In the genomic region with DNA sequence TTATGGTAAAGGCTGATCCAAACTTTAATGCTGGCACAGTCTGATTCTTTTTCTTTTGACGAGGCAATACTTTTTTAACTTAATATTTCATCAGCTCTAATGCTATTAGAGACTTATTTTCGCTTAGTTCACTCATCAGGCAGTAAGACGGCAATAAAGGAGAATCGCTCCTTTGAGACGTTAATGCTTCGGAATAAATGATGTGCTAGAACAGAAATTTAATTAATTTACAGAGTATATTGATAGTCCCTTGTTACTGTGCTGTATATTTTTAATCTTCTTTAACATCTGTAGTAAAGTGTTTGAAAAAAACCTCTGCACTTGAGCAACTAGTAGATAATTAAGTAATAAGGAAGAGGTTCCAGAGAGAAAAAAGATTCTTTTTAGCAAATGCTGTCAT, we compare ENCODE assay signal across 18 mouse cellular contexts.
DNase-seq lines count a peak whose midpoint lies in the region; ATAC-seq and TF ChIP-seq lines count a peak whose summit lies in the region.
"Had no signal": no experiment of that assay in that cellular context is flagged by ENCODE, and none has a peak within 500 bp of the region (broad histone marks: within the 10 kb centered on the region; RNA-seq: fewer than 3 reads in every experiment).

No protein-coding gene starts in this region.

- ATAC-seq in midbrain, postnatal 0 days (ENCODE audit: low FRiP score) = no peak
- 0 out of 2 replicates have a peak, but pooled peaks have one; percentile 50 for ATAC-seq in neural tube, embryonic 15.5 days (ENCODE audit: low FRiP score)
- ATAC-seq: forebrain, embryonic 13.5 days; forebrain, embryonic 15.5 days; forebrain, postnatal 0 days had no signal

- H3K27me3 ChIP-seq in midbrain, postnatal 0 days (ENCODE audit: insufficient read depth, low read length) = no peaks in the 10 kb centered on the region
- H3K27me3 ChIP-seq in midbrain, embryonic 10.5 days (ENCODE audit: low read depth, poor library complexity, severe bottlenecking) = no peaks in the 10 kb centered on the region
- H3K27me3 ChIP-seq in neural tube, embryonic 15.5 days (replicated peaks) = no peaks in the 10 kb centered on the region
- H3K27me3 ChIP-seq: embryonic facial prominence, embryonic 12.5 days; forebrain, embryonic 13.5 days; forebrain, embryonic 15.5 days had no signal

- H3K27ac ChIP-seq in midbrain, postnatal 0 days (ENCODE audit: low read depth, low read length) = no peak overlapping the region
- H3K27ac ChIP-seq in midbrain, embryonic 10.5 days (replicated peaks) = no peak overlapping the region
- no peak overlapping the region for H3K27ac ChIP-seq in neural tube, embryonic 15.5 days (replicated peaks)
- H3K27ac ChIP-seq: embryonic facial prominence, embryonic 10.5 days; embryonic facial prominence, embryonic 12.5 days; forebrain, embryonic 13.5 days; forebrain, embryonic 15.5 days had no signal

- H3K9ac ChIP-seq in midbrain, postnatal 0 days (replicated peaks; ENCODE audit: low read length, poor library complexity, severe bottlenecking) = no peak overlapping the region
- H3K9ac ChIP-seq in neural tube, embryonic 15.5 days (replicated peaks) = no peak overlapping the region
- H3K9ac ChIP-seq: embryonic facial prominence, embryonic 12.5 days; forebrain, embryonic 13.5 days; forebrain, embryonic 15.5 days; forebrain, postnatal 0 days had no signal

- 68% methylated on average over 6 of the region's 6 CpGs for WGBS in midbrain, postnatal 0 days
- 93% methylated on average over 6 of the region's 6 CpGs for WGBS in midbrain, embryonic 10.5 days
- WGBS in neural tube, embryonic 15.5 days = 44% methylated on average over 6 of the region's 6 CpGs

- TF ChIP-seq POLR2A in brain, embryonic 14.5 days (IDR thresholded peaks at IDR 0.05; ENCODE audit: borderline replicate concordance, extremely low read depth, insufficient read depth, insufficient read length, poor library complexity, severe bottlenecking) = no peak

- no peaks in the 10 kb centered on the region for H3K4me1 ChIP-seq in midbrain, postnatal 0 days (ENCODE audit: insufficient read depth, low read length)
- H3K4me1 ChIP-seq in midbrain, embryonic 10.5 days = no peaks in the 10 kb centered on the region
- no peaks in the 10 kb centered on the region for H3K4me1 ChIP-seq in neural tube, embryonic 15.5 days
- H3K4me1 ChIP-seq: embryonic facial prominence, embryonic 10.5 days; embryonic facial prominence, embryonic 12.5 days had no signal

- no peak overlapping the region for H3K4me3 ChIP-seq in midbrain, postnatal 0 days (ENCODE audit: low read depth, low read length)
- no peak overlapping the region for H3K4me3 ChIP-seq in midbrain, embryonic 10.5 days
- no peak overlapping the region for H3K4me3 ChIP-seq in neural tube, embryonic 15.5 days (replicated peaks)
- H3K4me3 ChIP-seq: embryonic facial prominence, embryonic 10.5 days; embryonic facial prominence, embryonic 12.5 days; forebrain, embryonic 13.5 days; forebrain, embryonic 15.5 days had no signal

- H3K36me3 ChIP-seq in midbrain, postnatal 0 days (ENCODE audit: insufficient read depth, low read length) = no peaks in the 10 kb centered on the region
- no peaks in the 10 kb centered on the region for H3K36me3 ChIP-seq in midbrain, embryonic 10.5 days
- no peaks in the 10 kb centered on the region for H3K36me3 ChIP-seq in neural tube, embryonic 15.5 days
- H3K36me3 ChIP-seq: embryonic facial prominence, embryonic 10.5 days; embryonic facial prominence, embryonic 12.5 days; forebrain, embryonic 15.5 days had no signal

- no peaks in the 10 kb centered on the region for H3K9me3 ChIP-seq in midbrain, postnatal 0 days (ENCODE audit: low read length)
- H3K9me3 ChIP-seq in midbrain, embryonic 10.5 days (replicated peaks) = no peaks in the 10 kb centered on the region
- no peaks in the 10 kb centered on the region for H3K9me3 ChIP-seq in neural tube, embryonic 15.5 days (replicated peaks)
- H3K9me3 ChIP-seq: embryonic facial prominence, embryonic 10.5 days; embryonic facial prominence, embryonic 12.5 days; forebrain, embryonic 13.5 days; forebrain, embryonic 15.5 days had no signal

- peak; percentile 13 for DNase-seq in midbrain, postnatal 0 days (ENCODE audit: low spot score)
- DNase-seq in midbrain, embryonic 10.5 days (ENCODE audit: low spot score) = no peak
- peak; percentile 12 for DNase-seq in brain, embryonic 14.5 days (ENCODE audit: low read depth)
- no peak for DNase-seq in layer of hippocampus, adult 11-12 months (ENCODE audit: low spot score)
- DNase-seq: adrenal gland, adult 2 months; adrenal gland, postnatal 10 days; adrenal gland, postnatal 25 days; cerebellum, adult 11-12 months; cerebellum, adult 2 months; cerebellum, adult 9-10 months; cerebellum, postnatal 10 days; cerebellum, postnatal 25 days; forebrain, postnatal 0 days had no signal

- no peak for TF ChIP-seq CTCF in midbrain, postnatal 0 days (IDR thresholded peaks at IDR 0.05)
- no peak for TF ChIP-seq CTCF in brain, embryonic 14.5 days (IDR thresholded peaks at IDR 0.05; ENCODE audit: borderline replicate concordance, extremely low read depth, insufficient read depth, insufficient read length)

- H3K4me2 ChIP-seq in midbrain, postnatal 0 days (ENCODE audit: low read depth, low read length, poor library complexity, severe bottlenecking) = no peak overlapping the region
- H3K4me2 ChIP-seq in neural tube, embryonic 15.5 days = no peak overlapping the region
- H3K4me2 ChIP-seq: embryonic facial prominence, embryonic 12.5 days; forebrain, embryonic 13.5 days; forebrain, embryonic 15.5 days had no signal

Comparison
In these comparisons a context has a peak if more than half of its experiments do, and no peak if none do; other contexts are left out.
1. DNase-seq: peak in midbrain, postnatal 0 days (single experiment) and brain, embryonic 14.5 days (single experiment); none in midbrain, embryonic 10.5 days (single experiment) and layer of hippocampus, adult 11-12 months (single experiment).